Mouse (Mus musculus): ENCODE measurements at regions not wholly inside any gene's neighbourhood (a gene's known extent, or its start where the extent isn't known, plus 50 kb on each side); places are given as distances from the start of the nearest gene placed in this dataset.

- no peak for TF ChIP-seq HCFC1 (IDR thresholded peaks at IDR 0.05; ENCODE audit: borderline replicate concordance, insufficient read depth, low read length)
- no peak for TF ChIP-seq MAFK (IDR thresholded peaks at IDR 0.05; ENCODE audit: insufficient read depth, low read depth, low read length)
- no peak for TF ChIP-seq CHD2 (IDR thresholded peaks at IDR 0.05; ENCODE audit: low read depth, low read length)
- TF ChIP-seq ZNF384 (IDR thresholded peaks at IDR 0.05; ENCODE audit: low read depth, low read length): no peak
Measured at GRCm38 (mm10) chr12:9919007-9919406, 349.1 kb downstream of the Osr1 start.

All from ES-E14 (cell line).